Mouse (Mus musculus) stomach, embryonic 14.5 days (tissue): ENCODE results near the gene Osbpl7. TPM values are rescaled to one million over a fixed set of nuclear protein-coding genes. Genes with fewer than 3 reads are reported as not detected.

Experiments
- ATAC-seq: fragments of 200-750 bp; cut with Nextera tagmentation; 2 replicates; pipeline ENCODE4 v1.8.0; 2017; ENCODE audit warnings: low read depth, moderate TSS enrichment; ENCODE audit not compliant: insufficient number of reproducible peaks, insufficient read depth, low FRiP score
- H3K27ac ChIP-seq: fragments of 300-500 bp; sonication (generic); 2 replicates; pipeline ENCODE4 v1.5.1; 2014; ENCODE audit warnings: mild to moderate bottlenecking, low read length, moderate library complexity, mixed read lengths
- H3K27me3 ChIP-seq: fragments of 300-500 bp; sonication (generic); 2 replicates; pipeline ENCODE4 v1.6.1; 2014; ENCODE audit warnings: low read length, control low read depth, mixed read lengths; ENCODE audit not compliant: control insufficient read depth, insufficient read depth
- H3K36me3 ChIP-seq: fragments of 300-500 bp; sonication (generic); 2 replicates; pipeline ENCODE4 v1.6.1; 2014; ENCODE audit warnings: mild to moderate bottlenecking, control low read depth, low read length, moderate library complexity, mixed read lengths; ENCODE audit not compliant: control insufficient read depth, insufficient read depth
- H3K4me1 ChIP-seq: fragments of 300-500 bp; sonication (generic); 2 replicates; pipeline ENCODE4 v1.6.1; 2014; ENCODE audit warnings: low read length, control low read depth, mixed read lengths; ENCODE audit not compliant: control insufficient read depth, insufficient read depth
- H3K4me2 ChIP-seq: fragments of 300-500 bp; sonication (generic); replicated peaks from 2 replicates; pipeline ENCODE4 v1.6.1; 2014; ENCODE audit warnings: low read depth, low read length, control low read depth
- H3K4me3 ChIP-seq: fragments of 300-500 bp; sonication (generic); 2 replicates; pipeline ENCODE4 v1.5.1; 2014; ENCODE audit warnings: low read depth, low read length, control low read depth
- H3K9ac ChIP-seq: fragments of 300-500 bp; sonication (generic); replicated peaks from 2 replicates; pipeline ENCODE4 v1.6.1; 2014; ENCODE audit warnings: low read depth, mild to moderate bottlenecking, control low read depth, low read length, moderate library complexity, mixed read lengths
- H3K9me3 ChIP-seq: fragments of 300-500 bp; sonication (generic); 2 replicates; pipeline ENCODE4 v1.6.1; 2016; ENCODE audit warnings: low read depth, low read length, control low read depth; ENCODE audit not compliant: control insufficient read depth
- WGBS: fragments of 180-500 bp; shearing (Covaris S2); extraction: QIAGEN DNeasy Blood & Tissue Kit; methylation state at CpG from one replicate; pipeline ENCODE4 v1.1.7; 2014; 5-methylcytosine and 5-hydroxymethylcytosine counted together
- microRNA-seq: library from miRNA; unstranded; fragments of <30 nt; microRNA quantifications from one replicate; pipeline ENCODE4, GENCODE M21; 2016
- polyA plus RNA-seq: library from polyadenylated mRNA; unstranded; fragments of >200 nt; fragmentation: Nextera tagmentation; extraction: Ambion mirVana; gene quantifications from 2 replicates; pipeline ENCODE4 v1.2.1, GENCODE M21; 2014

The Osbpl7 gene
- polyA plus RNA-seq, 1 experiment from 2014 or later, result 4.5 TPM

DNA sequence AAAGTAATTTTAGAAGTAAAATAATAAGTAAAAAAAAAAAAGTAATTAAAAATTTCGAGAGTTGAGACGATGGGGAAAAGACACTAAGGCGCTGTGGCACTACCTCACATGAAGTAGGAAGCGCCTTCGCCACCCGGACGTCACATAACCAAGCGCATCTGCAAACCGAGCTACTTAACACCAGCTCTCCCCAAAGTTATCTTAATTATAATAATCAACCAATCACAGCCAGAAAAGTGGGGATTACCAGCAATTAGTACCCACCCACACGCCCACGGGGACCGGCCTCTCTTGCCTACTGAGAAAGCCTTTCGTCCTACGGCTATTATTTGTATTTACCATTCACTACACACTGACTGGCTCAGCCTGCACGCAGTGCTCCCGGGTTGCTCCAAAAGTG is 58.5 kb downstream of the Osbpl7 start:
- ATAC-seq, result no peak

GRCm38 (mm10) chr11:97112519-97113125 is 62.2 kb downstream of the Osbpl7 start:
- ATAC-seq, result no peak

More for the DNA sequence above, 58.5 kb downstream of the Osbpl7 start:
- 0 out of 2 replicates have a peak, but pooled peaks cover under 1% of the 10 kb centered on the region for H3K4me1 ChIP-seq
- H3K36me3 ChIP-seq, result no peaks in the 10 kb centered on the region
- WGBS, result 85% methylated on average over 16 of the region's 16 CpGs
- no peak overlapping the region for H3K27ac ChIP-seq
- H3K4me2 ChIP-seq, result no peak overlapping the region
- H3K9ac ChIP-seq, result no peak overlapping the region
- no peak overlapping the region for H3K4me3 ChIP-seq
- H3K9me3 ChIP-seq, result no peaks in the 10 kb centered on the region
- H3K27me3 ChIP-seq, result peaks cover 17% of the 10 kb centered on the region

DNA sequence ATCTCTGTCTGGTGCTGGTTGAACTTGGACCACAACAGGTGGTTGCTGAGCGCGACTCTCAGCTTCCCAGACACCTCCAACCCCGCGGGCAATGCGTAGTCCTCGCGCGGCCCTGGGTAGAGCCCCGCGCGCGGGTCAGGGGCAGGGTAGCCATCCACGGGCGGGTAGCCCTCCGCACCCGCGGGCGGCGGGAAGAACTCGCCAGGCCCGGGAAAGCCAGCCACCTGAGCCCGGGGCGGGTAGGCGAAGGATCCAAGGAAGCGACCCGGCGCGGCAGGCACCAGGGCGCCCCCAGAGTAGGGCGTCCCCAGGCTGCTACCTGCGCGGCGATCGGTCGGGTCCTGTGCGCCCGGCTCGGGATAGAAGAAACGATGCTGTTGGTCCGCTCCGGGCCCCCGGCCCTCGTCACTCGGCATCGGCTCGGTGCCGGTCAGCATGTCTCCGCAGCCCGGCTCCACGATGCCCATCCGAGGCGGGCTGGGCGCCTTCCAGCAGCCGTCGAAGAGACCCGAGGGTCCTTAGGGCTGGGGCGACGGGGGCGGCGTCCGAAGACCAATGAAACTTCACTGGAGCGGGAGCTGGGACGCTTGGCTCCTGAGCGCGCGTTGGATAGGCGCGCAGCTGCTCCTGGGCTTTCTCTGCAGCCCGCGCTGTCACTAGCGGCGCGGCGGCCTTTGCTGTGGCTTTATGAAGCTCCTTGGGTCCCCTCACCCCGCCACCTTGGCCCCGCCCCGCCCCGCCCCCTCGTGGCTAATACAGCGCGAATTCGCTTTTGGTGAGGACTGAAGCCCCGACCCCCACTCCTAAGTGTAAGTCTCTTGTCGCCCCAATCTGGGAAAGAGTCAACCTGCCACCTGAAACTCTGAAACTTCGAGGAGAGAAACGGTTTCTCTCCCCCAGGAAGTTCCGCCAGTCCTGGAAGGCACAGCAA is 64.5 kb downstream of the Osbpl7 start, which contains the start of gene Tbx21:
Gene Tbx21 (minus strand): TSS at position 661 of the 931 bp plus-strand sequence.
- ATAC-seq, result no peak
- Histone ChIP-seq H3K9ac (0 out of 2 replicates have a peak within 1 kb of the TSS, but pooled peaks have one; percentile 6), H3K36me3 (no peaks in the 10 kb centered on the region), H3K4me2 (peak within 1 kb of the TSS; percentile 68), H3K9me3 (no peaks in the 10 kb centered on the region), H3K27me3 (peaks cover 37% of the 10 kb centered on the region), H3K4me1 (peaks cover 12% of the 10 kb centered on the region), H3K27ac (no peak within 1 kb of the TSS), H3K4me3 (peak within 1 kb of the TSS; percentile 35)
- WGBS, result under 1% methylated on average over 85 of the region's 87 CpGs

More at GRCm38 (mm10) chr11:97112519-97113125, 62.2 kb downstream of the Osbpl7 start:
- H3K27me3 ChIP-seq, result peaks cover 37% of the 10 kb centered on the region
- H3K4me2 ChIP-seq, result no peak overlapping the region
- 81% methylated on average over 9 of the region's 9 CpGs for WGBS
- no peaks in the 10 kb centered on the region for H3K9me3 ChIP-seq
- no peak overlapping the region for H3K9ac ChIP-seq
- no peak overlapping the region for H3K4me3 ChIP-seq
- H3K27ac ChIP-seq, result no peak overlapping the region
- no peaks in the 10 kb centered on the region for H3K36me3 ChIP-seq
- H3K4me1 ChIP-seq, result peaks cover 12% of the 10 kb centered on the region

DNA sequence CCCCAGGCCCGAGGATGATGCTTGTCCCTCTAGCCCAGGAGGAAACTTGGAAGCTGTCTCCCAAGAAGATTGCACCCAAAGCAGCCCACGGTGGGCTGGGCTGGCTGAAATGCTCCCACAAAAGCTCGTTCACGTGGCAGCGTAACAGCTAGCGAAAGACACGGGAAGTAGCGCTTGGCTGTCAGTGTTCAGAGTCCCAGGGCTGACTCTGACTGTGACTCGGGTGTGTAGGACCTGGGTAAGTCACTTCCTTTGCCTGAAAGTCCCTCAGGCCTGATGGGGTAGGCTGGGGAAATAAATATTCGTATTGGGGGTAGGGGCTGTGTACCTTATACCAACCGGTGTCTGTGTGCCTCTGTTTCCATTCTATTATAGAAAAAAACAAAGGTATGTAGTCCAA is 65.4 kb downstream of the Osbpl7 start:
- WGBS, result 8% methylated on average over 11 of the region's 11 CpGs
- no peak overlapping the region for H3K4me3 ChIP-seq

More for the DNA sequence above, 65.4 kb downstream of the Osbpl7 start:
- Histone ChIP-seq H3K36me3 (no peaks in the 10 kb centered on the region), H3K4me1 (peaks cover 15% of the 10 kb centered on the region), H3K27ac (no peak overlapping the region), H3K27me3 (peaks cover 37% of the 10 kb centered on the region), H3K9me3 (no peaks in the 10 kb centered on the region), H3K9ac (no peak overlapping the region), H3K4me2 (no peak overlapping the region; the same call in 1 of the 2 replicates)
- ATAC-seq, result no peak

Small RNA genes lying within 50 kb of the gene (microRNA-seq; reads per million reads assigned to microRNA genes)
- 1.3 reads per million for gene Mir8103

Other genes with a start within 250 kb of the Osbpl7 start
- gene Nfe2l1, start 220.7 kb upstream of the Osbpl7 start, polyA plus RNA-seq, result 30.4 and 36.4 TPM in 2 replicates
- 136 and 141 TPM in 2 replicates for gene Copz2, start 200.8 kb upstream of the Osbpl7 start, polyA plus RNA-seq
- 65.2 and 68.7 TPM in 2 replicates for gene Cdk5rap3, start 134.1 kb upstream of the Osbpl7 start, polyA plus RNA-seq
- 46.8 and 48.7 TPM in 2 replicates for gene Prr15l, start 122.5 kb upstream of the Osbpl7 start, polyA plus RNA-seq
- 25.2 and 26.5 TPM in 2 replicates for gene Pnpo, start 106.6 kb upstream of the Osbpl7 start, polyA plus RNA-seq
- gene Sp2, start 67.7 kb upstream of the Osbpl7 start, polyA plus RNA-seq, result 15.7 and 19.1 TPM in 2 replicates
- gene Sp6, start 37.2 kb upstream of the Osbpl7 start, polyA plus RNA-seq, result 0.15 and 0.42 TPM in 2 replicates
- gene Scrn2, start 20.7 kb upstream of the Osbpl7 start, polyA plus RNA-seq, result 17.7 and 19.7 TPM in 2 replicates
- gene Lrrc46, start 9.2 kb upstream of the Osbpl7 start, polyA plus RNA-seq, result 0.38 TPM in 1 of 2 replicates, not detected in the other
- 86.7 and 89.2 TPM in 2 replicates for gene Mrpl10, start 9.1 kb upstream of the Osbpl7 start, polyA plus RNA-seq
- gene Tbx21, start 64.7 kb downstream of the Osbpl7 start, polyA plus RNA-seq, result 0.20 TPM in 1 of 2 replicates, not detected in the other
- 3.7 TPM in 2 replicates for gene Tbkbp1, start 100.9 kb downstream of the Osbpl7 start, polyA plus RNA-seq
- 65.1 and 67.7 TPM in 2 replicates for gene Kpnb1, start 137.3 kb downstream of the Osbpl7 start, polyA plus RNA-seq
- gene Npepps, start 230.0 kb downstream of the Osbpl7 start, polyA plus RNA-seq, result 90.7 and 101 TPM in 2 replicates